Mouse (Mus musculus) retina, postnatal 1 day (tissue): Measurements from ENCODE around the gene Tas2r130.
"Not testable (repeated sequence)": the region's sequence is repeated elsewhere in the genome, so short reads cannot be mapped to it uniquely, and the experiment has no call there.

Experiments used
- DNase-seq: peaks from one replicate; pipeline ENCODE4 v3.0.0-alpha.2; 2012

Tas2r130 gene

GRCm38 (mm10) chr6:131630812-131631211 is at the start of gene Tas2r130:
TSS of gene Tas2r130 (minus strand) at chr6:131630912.
- no peak for DNase-seq

- DNase-seq = no peak
Measured at GRCm38 (mm10) chr6:131678786-131679185, 48.1 kb upstream of the Tas2r130 start, which contains the start of gene Tas2r106. TSS of gene Tas2r106 (minus strand) at chr6:131678886.

GRCm38 (mm10) chr6:131660049-131660448 is 29.3 kb upstream of the Tas2r130 start, which contains the start of gene Tas2r107:
TSS of gene Tas2r107 (minus strand) at chr6:131660149.
- no peak for DNase-seq

- DNase-seq = not testable (repeated sequence)
Measured at GRCm38 (mm10) chr6:131609956-131610355, 20.8 kb downstream of the Tas2r130 start.

- DNase-seq = no peak
Measured at GRCm38 (mm10) chr6:131604821-131605220, 25.9 kb downstream of the Tas2r130 start.
